22 mouse cellular contexts compared by ENCODE assay signal in genomic region chr1:19106841-19107800, GRCm38 (mm10). TPM values are rescaled to one million over a fixed set of nuclear protein-coding genes. Genes with fewer than 3 reads are reported as not detected.
"Had no signal": no experiment of that assay in that cellular context is flagged by ENCODE, and none has a peak within 500 bp of the region (broad histone marks: within the 10 kb centered on the region; RNA-seq: fewer than 3 reads in every experiment).

No protein-coding gene starts in this region.

- DNase-seq: kidney, adult 18-20 months; kidney, postnatal 10 days; lung, embryonic 14.5 days; lung, postnatal 14 days; retina, postnatal 1 day; right cerebral cortex, postnatal 14 days; thymus, postnatal 4 days had no signal

- H3K9me3 ChIP-seq: intestine, embryonic 15.5 days; limb, embryonic 15.5 days; liver, embryonic 12.5 days; megakaryocyte, embryonic 14.5 days; neural tube, embryonic 12.5 days had no signal

- H3K27ac ChIP-seq: intestine, embryonic 15.5 days; limb, embryonic 15.5 days; liver, embryonic 12.5 days; macrophage; neural tube, embryonic 12.5 days had no signal

- H3K4me2 ChIP-seq: intestine, embryonic 15.5 days; limb, embryonic 15.5 days; liver, embryonic 12.5 days; lung, embryonic 14.5 days; neural tube, embryonic 12.5 days had no signal

- H3K36me3 ChIP-seq: intestine, embryonic 15.5 days; limb, embryonic 15.5 days; liver, embryonic 12.5 days; neural tube, embryonic 12.5 days had no signal

- H3K4me1 ChIP-seq: intestine, embryonic 15.5 days; limb, embryonic 15.5 days; liver, embryonic 12.5 days; megakaryocyte, embryonic 14.5 days; neural tube, embryonic 12.5 days had no signal

- ATAC-seq: intestine, embryonic 15.5 days; liver, embryonic 12.5 days had no signal

- H3K4me3 ChIP-seq: intestine, embryonic 15.5 days; limb, embryonic 15.5 days; liver, embryonic 12.5 days; megakaryocyte, embryonic 14.5 days; neural tube, embryonic 12.5 days had no signal

- H3K9ac ChIP-seq: intestine, embryonic 15.5 days; limb, embryonic 15.5 days; liver, embryonic 12.5 days; lung, embryonic 14.5 days; neural tube, embryonic 12.5 days had no signal

RNA-seq across cellular contexts. Expression of gene Tfap2d, which starts 4.3 kb away (rescaled TPM):
- total RNA-seq: layer of hippocampus, postnatal 25 days; monocyte, adult 5-6 weeks; neutrophil, adult 5-6 weeks had no signal
- polyA plus RNA-seq: intestine, embryonic 15.5 days; kidney, embryonic 14.5 days; limb, embryonic 11.5 days; limb, embryonic 15.5 days; liver, embryonic 12.5 days; liver, embryonic 16.5 days; lung, embryonic 14.5 days; macrophage; neural tube, embryonic 12.5 days; spleen, adult 2 months; stomach, embryonic 16.5 days; thymus, postnatal 0 days had no signal
